Mouse (Mus musculus): ENCODE results near the gene Reep1.

Reep1 gene

DNA sequence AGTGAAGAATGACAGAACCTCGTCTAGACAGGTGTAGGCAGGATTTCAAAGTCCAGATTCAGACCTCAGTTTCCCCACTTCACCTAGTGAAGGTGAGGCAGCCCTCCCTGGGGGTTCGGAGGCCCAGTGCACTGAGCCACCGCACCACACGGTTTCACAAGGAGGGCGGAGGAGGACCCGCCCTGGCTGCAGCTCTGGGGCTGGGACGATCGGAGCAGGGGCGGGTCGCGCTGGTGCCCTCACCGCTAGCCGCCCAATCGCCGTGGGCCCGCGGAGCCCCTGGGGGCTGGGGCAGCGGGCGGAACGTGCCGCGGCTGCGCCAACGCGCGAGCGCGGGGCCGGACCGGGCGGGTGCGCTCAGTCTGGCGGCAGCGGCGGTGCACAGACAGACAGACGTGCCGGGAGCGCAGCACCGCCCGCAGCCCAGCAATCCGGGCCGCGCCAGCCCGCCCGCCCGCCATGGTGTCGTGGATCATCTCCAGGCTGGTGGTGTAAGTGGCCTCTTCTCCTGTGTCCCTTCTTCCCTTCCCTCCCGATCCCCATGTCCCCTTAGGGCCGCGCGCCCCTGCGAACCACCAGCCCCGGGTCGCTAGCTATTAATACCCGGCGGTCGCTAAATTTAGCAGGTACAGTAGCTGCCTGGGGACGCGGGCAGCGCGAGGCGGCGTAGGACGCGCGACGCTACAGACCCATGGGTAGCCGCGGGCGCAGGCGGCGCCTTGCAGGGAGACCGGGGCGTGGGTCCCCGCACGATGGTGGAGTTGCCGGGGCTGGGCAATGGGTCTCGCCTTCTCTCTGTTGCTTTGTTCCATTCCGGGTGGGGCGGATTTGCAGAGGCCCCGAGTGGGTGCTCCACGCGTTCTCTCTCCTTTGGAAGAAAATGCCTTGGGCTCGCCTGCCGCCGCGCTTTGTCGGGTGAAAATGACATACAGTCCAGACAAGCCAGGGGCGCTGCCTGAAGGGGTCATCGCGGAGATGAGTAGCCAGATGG is at the start of gene Reep1:
TSS of gene Reep1 (plus strand) at position 51 of the 991 bp plus-strand sequence.
- peak; percentile 7 to 12 for DNase-seq (ENCODE audit: low read depth in 2 of 2, low spot score in 2 of 2)

DNA sequence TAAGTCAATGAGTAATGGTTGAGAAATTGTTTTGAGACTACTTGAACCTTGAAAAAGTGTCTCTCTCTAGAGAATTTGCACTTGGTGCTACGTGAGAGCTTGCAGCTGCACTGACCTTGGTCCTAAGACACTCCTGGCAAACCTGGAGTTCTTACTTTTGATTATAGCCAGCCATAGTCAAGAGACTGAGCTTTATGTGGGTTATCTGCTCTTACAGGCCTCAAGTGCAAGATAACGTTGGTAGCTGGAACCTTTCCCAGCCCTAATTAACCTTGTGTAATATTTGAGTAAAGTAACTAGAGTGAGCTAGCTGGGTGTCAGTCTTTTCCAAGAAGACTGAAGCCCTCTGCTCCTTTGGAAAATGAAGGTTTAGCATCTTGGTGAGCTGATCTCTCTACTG is 49.1 kb upstream of the Reep1 start:
- no peak for DNase-seq (ENCODE audit: low read depth in 2 of 2, low spot score in 2 of 2)

GRCm38 (mm10) chr6:71664511-71664910 is 42.9 kb upstream of the Reep1 start:
- DNase-seq (ENCODE audit: low read depth in 2 of 2, low spot score in 2 of 2), result no peak

- peak; percentile 6 to 42 for DNase-seq (ENCODE audit: low read depth in 2 of 2, low spot score in 2 of 2)
Measured at GRCm38 (mm10) chr6:71673166-71673565, 34.2 kb upstream of the Reep1 start.

GRCm38 (mm10) chr6:71678891-71679290 is 28.5 kb upstream of the Reep1 start:
- DNase-seq (ENCODE audit: low read depth in 2 of 2, low spot score in 2 of 2), result no peak

GRCm38 (mm10) chr6:71695150-71695549 is 12.2 kb upstream of the Reep1 start:
- no peak for DNase-seq (ENCODE audit: low read depth in 2 of 2, low spot score in 2 of 2)

GRCm38 (mm10) chr6:71695599-71695998 is 11.8 kb upstream of the Reep1 start:
- no peak for DNase-seq (ENCODE audit: low read depth in 2 of 2, low spot score in 2 of 2)

DNA sequence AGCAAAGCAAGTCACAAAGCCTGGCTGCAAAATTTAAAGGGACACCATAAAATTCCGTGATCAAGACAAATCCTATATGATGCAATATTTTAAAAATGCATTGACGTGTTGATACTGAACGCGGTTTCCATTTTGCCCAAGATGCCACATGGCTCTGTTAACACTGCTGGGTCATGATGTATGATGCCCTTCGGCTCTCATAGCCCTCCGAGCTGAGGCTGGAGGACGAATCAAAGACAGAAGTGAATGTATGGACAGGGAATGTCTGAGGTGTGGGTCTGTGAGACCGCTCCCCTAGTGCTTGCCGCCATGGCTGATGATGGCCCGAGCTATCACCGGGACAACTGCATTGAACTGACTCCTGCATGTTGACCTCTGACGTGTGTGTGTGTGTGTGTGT is 490 bp upstream of the Reep1 start:
- no peak for DNase-seq (ENCODE audit: low read depth in 2 of 2, low spot score in 2 of 2)

DNA sequence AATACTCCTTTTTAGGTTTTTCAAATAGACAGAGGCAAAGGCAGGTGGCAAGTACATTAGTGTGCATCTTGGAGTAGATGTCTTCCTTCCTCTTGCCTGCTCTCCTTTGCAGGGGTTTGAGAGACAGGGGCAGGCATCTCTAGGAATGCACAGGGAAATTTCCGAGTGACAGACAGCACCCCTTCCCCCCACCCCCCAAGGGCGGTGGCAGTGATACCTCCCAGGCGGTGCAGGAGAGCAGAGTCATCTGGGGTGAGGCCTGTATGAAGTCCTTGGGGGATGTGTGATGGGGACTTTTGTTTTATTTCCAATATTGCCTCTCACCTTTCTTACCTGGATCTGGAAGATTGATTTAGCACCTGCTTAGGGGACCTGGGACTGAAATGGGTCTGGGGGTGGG is 1.2 kb downstream of the Reep1 start:
- DNase-seq (ENCODE audit: low read depth in 2 of 2, low spot score in 2 of 2), result no peak

DNA sequence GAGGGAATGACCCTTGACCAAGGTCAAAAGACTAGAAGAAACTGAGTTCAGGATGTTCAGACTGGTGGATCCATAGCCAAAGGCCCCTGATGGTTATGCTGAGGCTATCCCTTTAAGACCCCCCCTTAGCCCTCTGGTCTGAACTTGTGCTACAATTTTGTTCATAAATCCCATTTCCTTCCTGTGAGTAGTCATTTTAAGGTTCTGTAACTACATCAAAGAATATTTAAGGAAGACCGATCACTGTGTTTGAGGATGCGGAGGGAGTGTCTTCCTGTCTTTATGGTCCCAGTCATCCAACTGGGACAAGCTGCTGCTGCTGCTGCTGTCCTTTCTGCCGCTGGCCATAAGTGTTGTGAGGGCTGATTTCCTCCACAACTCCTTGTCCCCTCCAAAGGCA is 3.0 kb downstream of the Reep1 start:
- DNase-seq (ENCODE audit: low read depth in 2 of 2, low spot score in 2 of 2), result no peak

DNA sequence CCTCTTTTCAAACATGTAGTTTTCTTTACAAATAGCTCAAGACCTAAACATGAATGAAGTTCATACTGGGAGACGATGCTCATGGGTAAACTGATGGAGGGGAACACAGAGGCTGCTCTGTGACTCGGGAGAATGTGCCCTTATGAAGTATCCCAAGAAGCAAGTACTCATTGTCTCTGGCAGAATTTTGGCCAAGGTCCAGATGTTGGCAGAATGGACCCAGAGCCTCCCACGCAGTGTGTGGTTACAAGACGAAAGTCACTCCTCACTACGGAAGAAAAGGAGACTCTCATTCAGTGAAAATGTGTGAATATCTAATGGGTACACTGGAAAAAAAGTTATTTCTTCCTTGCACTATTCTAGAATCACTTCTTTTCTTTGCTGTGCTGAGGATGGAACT is 3.8 kb downstream of the Reep1 start:
- DNase-seq (ENCODE audit: low read depth in 2 of 2, low spot score in 2 of 2), result no peak

DNA sequence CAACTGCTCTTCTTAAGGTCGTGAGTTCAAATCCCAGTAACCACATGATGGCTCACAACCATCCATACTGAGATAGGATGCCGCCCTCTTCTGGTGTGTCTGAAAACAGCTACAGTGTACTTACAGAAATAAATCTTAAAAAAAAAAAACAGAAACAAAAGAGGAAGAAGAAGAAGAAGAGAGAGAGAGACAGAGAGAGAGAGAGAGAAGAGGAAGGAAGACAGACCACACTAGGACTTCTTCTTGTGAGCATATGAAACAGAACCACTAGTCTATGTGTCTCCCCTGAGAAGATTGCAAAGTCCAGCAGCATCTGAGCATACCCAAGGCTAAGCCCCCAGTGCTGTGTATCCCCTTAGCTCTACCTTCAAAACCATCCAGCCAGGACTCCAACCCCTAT is 6.2 kb downstream of the Reep1 start:
- DNase-seq (ENCODE audit: low read depth in 2 of 2, low spot score in 2 of 2), result no peak

DNA sequence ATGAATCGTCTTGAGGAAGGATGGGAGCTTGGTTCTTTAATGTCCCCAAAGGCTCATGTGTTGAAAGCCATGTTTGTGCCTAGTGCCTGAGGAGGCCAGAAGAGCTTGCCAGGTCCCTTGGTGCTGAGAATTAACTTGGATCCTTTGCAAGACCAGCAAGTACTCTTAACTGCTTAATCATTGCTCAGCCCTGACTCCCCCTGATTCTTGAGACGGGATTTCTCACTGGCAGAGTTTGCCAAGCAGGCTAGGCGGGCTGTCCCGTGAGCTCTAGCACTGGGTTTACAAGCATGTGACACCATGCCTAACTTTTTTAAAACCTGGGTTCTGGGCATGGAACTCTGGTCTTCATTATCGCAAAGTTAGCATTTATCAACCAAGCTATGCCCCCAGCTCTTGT is 7.6 kb downstream of the Reep1 start:
- DNase-seq (ENCODE audit: low read depth in 2 of 2, low spot score in 2 of 2), result no peak

- no peak for DNase-seq (ENCODE audit: low read depth in 2 of 2, low spot score in 2 of 2)
Measured at GRCm38 (mm10) chr6:71716434-71716833, 9.1 kb downstream of the Reep1 start.

DNA sequence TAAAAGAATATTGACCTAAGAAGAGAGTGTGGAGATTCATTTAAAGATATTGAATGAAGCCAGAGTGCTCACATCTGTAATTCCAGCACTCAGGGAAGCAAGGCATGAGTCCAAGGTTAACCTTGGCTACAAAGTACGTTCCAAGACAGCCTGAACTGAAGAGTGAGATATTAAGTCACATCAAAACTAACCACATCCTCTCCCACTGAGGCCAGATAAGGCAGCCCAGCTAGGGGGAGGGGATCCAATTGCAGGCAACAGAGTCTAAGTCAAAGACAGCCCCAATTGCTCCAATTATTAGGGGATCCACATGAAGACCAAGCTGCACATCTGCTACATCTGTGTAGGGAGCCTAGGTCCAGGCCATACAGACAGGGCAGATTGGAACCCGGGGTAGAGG is 11.0 kb downstream of the Reep1 start:
- DNase-seq (ENCODE audit: low read depth in 2 of 2, low spot score in 2 of 2), result no peak

DNA sequence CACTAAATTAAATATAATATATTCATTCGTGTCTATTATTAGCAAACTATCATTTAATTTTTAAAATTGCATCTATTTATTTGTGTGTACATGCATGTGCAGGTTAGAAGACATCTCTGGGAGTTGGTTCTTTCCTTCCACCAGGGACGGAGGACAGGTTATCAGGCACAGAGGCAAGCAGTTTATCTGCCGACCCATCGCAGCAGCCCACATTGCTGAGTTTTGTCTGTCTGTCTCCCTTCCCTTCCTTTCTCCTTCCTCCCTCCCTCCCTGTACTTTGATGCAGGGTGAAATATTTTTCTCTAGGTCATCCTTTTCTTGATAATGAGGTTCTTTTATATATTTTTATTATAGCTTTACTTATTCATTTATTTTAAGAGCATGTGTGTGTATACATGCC is 11.9 kb downstream of the Reep1 start:
- DNase-seq (ENCODE audit: low read depth in 2 of 2, low spot score in 2 of 2), result no peak

GRCm38 (mm10) chr6:71722988-71723387 is 15.6 kb downstream of the Reep1 start:
- DNase-seq (ENCODE audit: low read depth in 2 of 2, low spot score in 2 of 2), result no peak

GRCm38 (mm10) chr6:71723555-71723954 is 16.2 kb downstream of the Reep1 start:
- DNase-seq (ENCODE audit: low read depth in 2 of 2, low spot score in 2 of 2), result no peak

DNA sequence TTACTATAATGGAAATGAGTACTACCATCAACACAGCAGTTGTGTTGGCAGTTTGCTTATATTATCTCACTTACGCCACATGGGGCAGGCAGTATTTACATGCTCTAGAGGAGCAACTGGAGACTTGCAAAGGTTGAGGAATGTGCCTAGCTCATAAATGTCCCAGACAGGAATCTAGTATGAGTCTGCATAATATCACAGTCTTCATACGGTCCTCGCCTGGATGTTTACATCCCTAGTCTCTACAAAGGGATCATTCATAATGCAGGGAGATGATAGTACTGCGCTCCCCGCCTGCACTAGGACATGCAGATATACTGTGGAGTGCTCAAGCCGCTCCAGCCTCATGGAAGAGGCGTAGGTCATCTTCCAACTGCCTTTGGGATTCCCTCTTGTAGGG is 19.3 kb downstream of the Reep1 start:
- DNase-seq (ENCODE audit: low read depth in 2 of 2, low spot score in 2 of 2), result no peak

DNA sequence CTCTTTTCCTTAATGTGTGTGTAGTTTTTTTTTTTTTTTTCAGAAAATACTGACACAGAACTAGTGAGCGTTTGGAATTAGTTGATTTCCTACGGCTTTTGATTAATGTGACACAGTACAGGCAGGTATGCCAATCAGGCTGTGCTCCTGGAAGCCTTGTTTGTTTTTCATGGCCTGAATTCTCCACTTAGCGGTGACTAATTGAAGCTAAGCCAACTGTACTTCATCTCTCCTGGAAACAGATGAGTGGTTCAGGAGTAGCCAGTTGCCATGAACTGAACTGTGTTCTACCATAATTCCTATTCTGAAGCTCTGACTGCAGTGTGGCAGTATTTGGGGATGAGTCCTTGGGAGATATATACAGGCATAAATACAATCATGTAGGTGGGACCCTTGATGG is 20.9 kb downstream of the Reep1 start:
- no peak for DNase-seq (ENCODE audit: low read depth in 2 of 2, low spot score in 2 of 2)

DNA sequence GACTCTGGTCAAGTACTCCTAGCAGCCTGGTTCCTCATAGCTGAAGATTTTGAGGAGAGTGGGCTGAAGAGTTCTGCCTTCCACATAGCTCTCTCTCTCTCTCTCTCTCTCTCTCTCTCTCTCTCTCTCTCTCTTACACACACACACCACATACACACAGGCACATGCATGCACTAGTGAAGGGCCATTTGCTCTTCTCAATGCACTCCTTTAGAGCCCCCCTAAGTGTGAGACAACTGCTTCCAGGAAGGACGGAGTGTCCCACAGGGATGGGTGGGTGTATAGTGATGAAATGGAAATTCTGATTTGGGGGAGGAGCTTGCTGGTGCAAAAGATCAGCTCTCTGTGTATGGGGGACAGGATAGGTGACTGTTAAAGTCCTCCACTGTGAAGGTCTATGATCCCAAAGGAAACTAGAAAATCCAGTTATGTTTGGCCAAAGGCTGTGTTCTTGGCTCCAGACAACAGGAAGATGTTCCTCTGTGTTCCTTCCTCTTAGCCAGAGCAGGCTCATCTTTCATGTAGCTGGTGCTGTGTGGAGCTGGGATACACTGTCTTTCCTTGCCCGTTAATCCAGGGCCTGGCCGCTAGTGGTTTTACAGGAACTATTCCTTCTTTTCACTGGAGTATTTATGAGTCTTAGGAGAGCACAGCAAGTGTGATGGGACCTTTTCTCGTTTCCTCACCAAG is 27.7 kb downstream of the Reep1 start:
- no peak for DNase-seq (ENCODE audit: low read depth in 2 of 2, low spot score in 2 of 2)

GRCm38 (mm10) chr6:71735600-71736010 is 28.2 kb downstream of the Reep1 start:
- no peak for DNase-seq (ENCODE audit: low read depth in 2 of 2, low spot score in 2 of 2)

All from CD8-positive naive resting alpha-beta T cell, adult 2 months (primary cell).